Mouse (Mus musculus): ENCODE results near the gene Spats2. TPM values are rescaled to one million over a fixed set of nuclear protein-coding genes. Genes with fewer than 3 reads are reported as not detected.

Spats2 gene
- polyA plus RNA-seq, 1 experiment from 2014 or later: 34.2 TPM

DNA sequence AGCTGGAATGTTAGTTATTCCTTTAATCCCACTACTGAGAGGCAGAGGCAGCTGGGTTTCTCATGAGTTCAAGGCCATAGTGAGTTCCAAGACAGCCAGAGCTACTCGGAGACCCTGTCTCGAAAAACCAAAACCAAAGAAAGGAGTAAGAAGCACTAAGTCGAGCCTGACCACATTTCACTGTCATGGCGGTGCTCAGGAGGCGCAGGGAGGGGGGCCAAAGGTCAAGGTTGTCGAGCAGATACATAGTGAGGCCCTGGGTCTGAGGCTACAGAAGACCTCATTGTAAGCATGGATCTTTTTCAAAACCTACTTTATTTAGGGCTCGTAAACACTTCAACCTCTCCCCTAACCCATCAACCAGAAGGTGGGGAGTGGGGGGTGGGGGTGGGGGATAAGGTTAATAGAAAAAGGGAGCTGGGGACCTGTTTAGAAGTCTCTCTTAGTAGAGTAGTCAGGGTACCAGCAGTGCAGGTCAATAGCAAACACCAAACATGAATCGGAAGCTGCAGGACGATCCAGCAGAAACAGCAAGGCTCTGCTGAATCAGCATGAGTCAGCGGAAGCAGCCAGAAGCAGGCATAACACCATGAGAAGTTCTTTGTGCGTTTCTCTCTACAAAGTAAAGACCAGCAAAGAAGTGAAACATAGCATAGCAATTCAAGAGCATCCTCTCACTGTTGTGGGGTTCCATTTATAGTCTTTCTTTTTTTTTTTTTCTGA, 90.2 kb downstream of the Spats2 start:
- Histone ChIP-seq H3K27ac (ENCODE audit: low read length) (no peak overlapping the region), H3K4me3 (ENCODE audit: low read depth, low read length) (no peak overlapping the region), H3K36me3 (ENCODE audit: control insufficient read depth, insufficient read depth, low read length) (peaks cover 24% of the 10 kb centered on the region), H3K9ac (replicated peaks; ENCODE audit: low read depth, low read length) (no peak overlapping the region), H3K4me1 (ENCODE audit: control insufficient read depth, insufficient read depth, low read length) (no peaks in the 10 kb centered on the region), H3K9me3 (ENCODE audit: control insufficient read depth, low read depth, low read length) (no peaks in the 10 kb centered on the region), H3K4me2 (replicated peaks; ENCODE audit: low read depth, low read length) (no peak overlapping the region), H3K27me3 (ENCODE audit: control insufficient read depth, insufficient read depth, low read length) (no peaks in the 10 kb centered on the region)
- 83% methylated on average over 11 of the region's 11 CpGs for WGBS
- ATAC-seq (ENCODE audit: insufficient number of reproducible peaks, insufficient read depth, low FRiP score, low read depth): no peak

DNA sequence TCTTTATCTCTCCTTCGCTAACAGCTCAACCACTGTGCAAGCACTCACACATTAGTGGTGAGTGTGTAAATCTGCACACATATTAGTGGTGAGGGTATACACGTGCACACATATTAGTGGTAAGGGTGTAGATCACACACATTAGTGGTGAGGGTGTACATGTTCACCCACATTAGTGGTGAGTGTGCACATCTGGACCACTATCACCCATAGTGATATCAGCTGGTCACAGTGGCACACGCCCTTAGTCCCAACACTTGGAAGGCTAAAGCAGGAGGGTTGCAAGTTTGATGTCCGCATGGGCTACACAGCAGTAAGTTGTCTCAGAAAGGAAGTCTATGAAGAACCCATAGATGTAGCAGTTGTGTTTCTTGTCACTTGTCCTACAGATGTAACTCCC, 91.9 kb downstream of the Spats2 start:
- no peak overlapping the region for H3K4me3 ChIP-seq (ENCODE audit: low read depth, low read length)
- no peak overlapping the region for H3K4me2 ChIP-seq (replicated peaks; ENCODE audit: low read depth, low read length)
- H3K27ac ChIP-seq (ENCODE audit: low read length): no peak overlapping the region
- H3K27me3 ChIP-seq (ENCODE audit: control insufficient read depth, insufficient read depth, low read length): 0 out of 2 replicates have a peak, but pooled peaks cover 3% of the 10 kb centered on the region
- no peak overlapping the region for H3K9ac ChIP-seq (replicated peaks; ENCODE audit: low read depth, low read length)
- H3K36me3 ChIP-seq (ENCODE audit: control insufficient read depth, insufficient read depth, low read length): peaks cover 7% of the 10 kb centered on the region
- 90% methylated on average over 4 of the region's 4 CpGs for WGBS
- H3K9me3 ChIP-seq (ENCODE audit: control insufficient read depth, low read depth, low read length): no peaks in the 10 kb centered on the region
- H3K4me1 ChIP-seq (ENCODE audit: control insufficient read depth, insufficient read depth, low read length): 0 out of 2 replicates have a peak, but pooled peaks cover 3% of the 10 kb centered on the region
- no peak for ATAC-seq (ENCODE audit: insufficient number of reproducible peaks, insufficient read depth, low FRiP score, low read depth)

DNA sequence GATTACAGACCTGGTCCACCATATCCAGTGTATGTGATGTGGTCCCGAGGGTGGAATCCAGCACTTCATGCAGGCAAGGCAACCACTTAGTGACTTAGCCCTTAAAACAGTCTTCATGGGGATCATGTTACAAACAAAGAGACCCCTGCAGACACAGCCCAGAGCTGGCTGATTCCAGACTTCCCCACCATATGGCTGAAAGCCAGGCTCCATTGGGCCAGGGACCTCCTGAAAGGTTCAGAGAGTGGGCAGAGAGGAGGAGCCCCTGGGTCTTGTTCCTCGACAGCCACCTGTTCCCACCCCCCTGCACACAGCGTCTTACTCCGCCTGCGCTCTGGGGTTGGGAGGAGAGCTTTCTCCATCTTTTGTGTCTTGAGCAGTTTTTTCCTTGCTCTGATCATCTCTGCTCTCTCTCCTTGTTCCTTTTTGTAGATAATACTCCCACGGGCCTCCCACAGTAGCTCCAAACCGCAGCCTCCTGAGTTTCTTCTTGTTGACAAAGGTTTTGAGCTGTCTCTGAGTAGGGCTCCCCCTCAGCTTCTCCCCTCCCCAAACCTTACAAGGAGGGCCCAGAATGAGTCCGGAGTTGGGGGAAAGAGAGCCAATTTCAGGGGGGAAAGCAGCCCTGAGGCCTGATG, 95.7 kb downstream of the Spats2 start:
- H3K9me3 ChIP-seq (ENCODE audit: control insufficient read depth, low read depth, low read length): no peaks in the 10 kb centered on the region
- H3K27me3 ChIP-seq (ENCODE audit: control insufficient read depth, insufficient read depth, low read length): peaks cover 28% of the 10 kb centered on the region
- H3K4me2 ChIP-seq (replicated peaks; ENCODE audit: low read depth, low read length): no peak overlapping the region
- H3K9ac ChIP-seq (replicated peaks; ENCODE audit: low read depth, low read length): no peak overlapping the region
- H3K4me3 ChIP-seq (ENCODE audit: low read depth, low read length): no peak overlapping the region
- no peaks in the 10 kb centered on the region for H3K36me3 ChIP-seq (ENCODE audit: control insufficient read depth, insufficient read depth, low read length)
- no peak for ATAC-seq (ENCODE audit: insufficient number of reproducible peaks, insufficient read depth, low FRiP score, low read depth)
- no peak overlapping the region for H3K27ac ChIP-seq (ENCODE audit: low read length)
- WGBS: 10% methylated on average over 8 of the region's 8 CpGs
- H3K4me1 ChIP-seq (ENCODE audit: control insufficient read depth, insufficient read depth, low read length): peaks cover 24% of the 10 kb centered on the region; the same call in 1 of the 2 replicates

DNA sequence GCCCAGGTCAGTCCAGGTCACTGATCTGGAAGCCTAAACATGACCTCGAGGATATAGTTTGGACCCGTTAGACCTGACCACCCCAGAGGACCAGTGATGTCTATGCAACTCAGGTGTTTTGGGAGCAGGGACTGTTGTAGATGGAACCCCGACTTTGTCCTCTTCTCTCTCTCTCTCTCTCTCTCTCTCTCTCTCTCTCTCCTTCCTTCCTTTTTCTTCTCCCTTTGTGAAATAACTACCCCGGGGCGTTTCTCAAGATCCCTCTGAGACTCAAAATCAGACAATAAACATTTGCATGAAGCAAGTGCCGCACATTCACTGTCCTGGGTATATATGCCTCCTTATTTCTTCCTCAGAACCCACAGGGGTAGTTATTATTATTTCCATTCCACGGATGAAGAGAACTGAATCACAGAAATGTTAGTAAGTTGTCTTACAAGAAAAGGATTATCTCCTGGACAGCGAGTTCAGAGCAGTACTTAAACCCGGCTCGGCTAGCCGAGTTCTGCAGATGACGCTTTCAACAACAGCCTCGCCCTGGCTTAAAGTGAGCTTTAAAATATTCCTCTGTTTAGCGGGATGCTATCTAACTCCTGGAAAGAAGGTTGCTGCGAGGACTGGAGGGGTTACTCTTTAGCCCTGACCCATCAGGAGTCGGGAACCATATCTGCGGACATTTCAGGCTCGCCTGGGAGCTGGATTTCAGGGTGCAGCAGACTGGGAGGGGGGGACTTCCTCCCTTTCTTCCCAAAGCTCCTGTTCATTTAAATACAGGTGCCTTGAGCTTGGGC, 97.3 kb downstream of the Spats2 start:
- H3K9me3 ChIP-seq (ENCODE audit: control insufficient read depth, low read depth, low read length): no peaks in the 10 kb centered on the region

DNA sequence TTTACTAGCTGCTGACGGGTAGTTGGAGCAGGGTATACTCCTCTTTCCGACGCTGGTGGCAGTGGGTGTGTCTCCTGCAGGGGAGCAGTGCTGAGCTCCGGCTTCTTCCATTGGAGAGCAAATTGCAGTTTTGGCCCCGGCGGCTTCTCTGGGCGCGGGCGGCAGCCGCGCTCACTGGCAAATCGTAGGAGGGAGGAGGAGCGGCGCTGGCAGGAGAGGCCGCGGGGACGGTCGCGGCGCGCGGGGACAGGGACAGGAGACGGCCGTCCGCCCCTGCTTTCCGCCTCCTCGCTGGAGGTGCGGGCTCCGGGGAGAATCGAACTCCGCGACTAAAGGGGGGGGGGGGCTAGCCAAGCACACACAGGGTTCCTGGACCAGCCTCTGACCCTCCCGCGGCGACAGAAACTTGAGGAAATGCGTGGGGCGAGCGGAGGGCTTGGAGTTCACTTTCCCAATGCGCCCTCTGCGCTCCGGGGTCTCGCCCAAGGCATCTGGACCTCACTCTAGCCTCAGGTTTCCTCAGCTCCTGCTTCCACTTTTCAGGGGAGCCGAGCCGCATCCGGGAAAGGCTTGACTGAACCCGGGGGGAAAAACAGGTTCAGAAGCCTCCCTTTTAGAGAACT, 98.0 kb downstream of the Spats2 start:
- H3K27ac ChIP-seq (ENCODE audit: low read length): no peak overlapping the region
- no peak overlapping the region for H3K9ac ChIP-seq (replicated peaks; ENCODE audit: low read depth, low read length)
- WGBS: 2% methylated on average over 28 of the region's 46 CpGs
- peaks cover 24% of the 10 kb centered on the region; the same call in 1 of the 2 replicates for H3K4me1 ChIP-seq (ENCODE audit: control insufficient read depth, insufficient read depth, low read length)
- H3K27me3 ChIP-seq (ENCODE audit: control insufficient read depth, insufficient read depth, low read length): peaks cover 46% of the 10 kb centered on the region
- ATAC-seq (ENCODE audit: insufficient number of reproducible peaks, insufficient read depth, low FRiP score, low read depth): no peak
- peak overlapping the region; percentile 25 for H3K4me3 ChIP-seq (ENCODE audit: low read depth, low read length)
- no peaks in the 10 kb centered on the region for H3K36me3 ChIP-seq (ENCODE audit: control insufficient read depth, insufficient read depth, low read length)
- H3K9me3 ChIP-seq (ENCODE audit: control insufficient read depth, low read depth, low read length): no peaks in the 10 kb centered on the region
- H3K4me2 ChIP-seq (replicated peaks; ENCODE audit: low read depth, low read length): peak overlapping the region; percentile 55

More for the DNA sequence above, 97.3 kb downstream of the Spats2 start:
- peaks cover 24% of the 10 kb centered on the region; the same call in 1 of the 2 replicates for H3K4me1 ChIP-seq (ENCODE audit: control insufficient read depth, insufficient read depth, low read length)
- peaks cover 43% of the 10 kb centered on the region for H3K27me3 ChIP-seq (ENCODE audit: control insufficient read depth, insufficient read depth, low read length)
- ATAC-seq (ENCODE audit: insufficient number of reproducible peaks, insufficient read depth, low FRiP score, low read depth): no peak
- H3K9ac ChIP-seq (replicated peaks; ENCODE audit: low read depth, low read length): no peak overlapping the region
- peak overlapping the region; percentile 55 for H3K4me2 ChIP-seq (replicated peaks; ENCODE audit: low read depth, low read length)
- no peak overlapping the region for H3K27ac ChIP-seq (ENCODE audit: low read length)
- 6% methylated on average over 18 of the region's 18 CpGs for WGBS
- no peaks in the 10 kb centered on the region for H3K36me3 ChIP-seq (ENCODE audit: control insufficient read depth, insufficient read depth, low read length)
- peak overlapping the region; percentile 25 for H3K4me3 ChIP-seq (ENCODE audit: low read depth, low read length)

DNA sequence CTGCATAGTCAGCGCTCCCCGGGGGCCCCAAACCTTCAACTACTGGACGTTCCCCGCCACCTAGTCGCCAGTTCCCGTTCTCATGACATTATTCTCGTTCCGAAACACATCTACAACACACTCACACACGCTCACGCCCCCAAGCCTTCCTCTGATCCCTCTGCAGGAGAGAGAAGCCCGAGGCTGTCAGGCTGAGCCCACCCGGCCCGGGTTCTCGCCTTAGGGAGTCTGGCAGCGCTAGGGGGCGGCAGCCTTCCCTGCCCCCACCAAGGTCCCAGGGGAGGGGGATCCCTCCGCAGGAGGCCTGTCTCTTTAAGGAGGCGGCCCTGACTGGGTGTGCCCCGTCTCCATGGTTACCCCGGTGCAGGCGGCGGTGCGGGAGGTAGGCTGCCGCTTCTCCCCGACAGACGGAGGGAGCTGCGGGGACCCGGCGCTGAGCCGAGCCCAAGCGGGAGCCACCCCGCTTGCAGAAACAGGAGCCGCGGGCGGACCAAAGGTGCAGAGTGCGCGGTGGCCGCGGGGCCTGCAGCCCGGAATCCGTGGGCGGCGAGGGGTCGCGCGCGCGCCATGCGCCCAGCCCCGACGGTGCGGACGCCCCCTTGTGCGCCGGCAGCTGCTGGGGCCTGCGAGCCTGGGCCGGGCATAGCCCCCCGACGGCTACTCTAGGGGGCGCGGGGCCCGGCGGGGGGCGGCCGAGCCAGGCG, 98.6 kb downstream of the Spats2 start, which contains the start of gene Kcnh3:
TSS of gene Kcnh3 (plus strand) at position 654 of the 704 bp plus-strand sequence.
- Histone ChIP-seq H3K9ac (replicated peaks; ENCODE audit: low read depth, low read length) (no peak within 1 kb of the TSS), H3K27ac (ENCODE audit: low read length) (no peak within 1 kb of the TSS), H3K36me3 (ENCODE audit: control insufficient read depth, insufficient read depth, low read length) (no peaks in the 10 kb centered on the region), H3K4me2 (replicated peaks; ENCODE audit: low read depth, low read length) (peak within 1 kb of the TSS; percentile 55), H3K4me3 (ENCODE audit: low read depth, low read length) (peak within 1 kb of the TSS; percentile 25), H3K9me3 (ENCODE audit: control insufficient read depth, low read depth, low read length) (no peaks in the 10 kb centered on the region), H3K27me3 (ENCODE audit: control insufficient read depth, insufficient read depth, low read length) (peaks cover 46% of the 10 kb centered on the region), H3K4me1 (ENCODE audit: control insufficient read depth, insufficient read depth, low read length) (peaks cover 24% of the 10 kb centered on the region; the same call in 1 of the 2 replicates)
- WGBS: under 1% methylated on average over 58 of the region's 66 CpGs
- ATAC-seq (ENCODE audit: insufficient number of reproducible peaks, insufficient read depth, low FRiP score, low read depth): no peak; the same call in 1 of the 2 replicates

DNA sequence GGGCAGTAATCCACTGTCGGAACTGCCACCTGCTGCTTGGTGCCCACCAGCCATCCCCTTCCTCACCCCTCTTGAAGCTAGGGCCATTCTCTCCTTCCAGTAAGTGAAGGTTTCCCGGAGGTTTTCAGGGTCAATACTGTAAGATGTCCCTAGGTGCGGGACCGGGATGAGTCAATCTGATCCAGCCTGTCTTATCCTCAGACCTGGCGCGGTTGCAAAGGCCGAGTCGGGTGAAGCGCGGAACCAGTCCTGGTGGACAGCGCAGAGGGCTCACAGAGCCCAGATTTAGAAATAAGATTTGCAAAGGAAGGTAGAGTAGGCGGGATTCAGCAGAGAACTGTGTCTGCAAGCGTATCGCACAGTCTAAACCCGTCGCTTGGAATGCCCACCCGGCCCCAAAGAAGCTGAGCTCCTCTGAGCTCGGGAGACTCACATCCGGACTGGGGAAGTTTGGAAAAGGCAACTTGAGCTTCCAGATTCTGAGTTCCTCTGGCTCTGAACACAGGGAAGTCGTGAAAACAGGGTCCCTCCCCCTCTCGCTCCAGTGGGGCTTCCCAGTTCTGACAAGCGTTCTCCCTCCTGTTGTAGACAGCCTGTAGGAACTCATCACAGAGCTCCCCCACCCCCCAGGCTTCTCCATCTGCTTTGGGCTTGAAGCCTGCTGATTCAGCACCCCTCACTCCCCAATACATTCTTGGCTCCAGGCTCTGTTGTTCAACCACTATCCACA, 99.5 kb downstream of the Spats2 start:
- Histone ChIP-seq H3K27me3 (ENCODE audit: control insufficient read depth, insufficient read depth, low read length) (peaks cover 49% of the 10 kb centered on the region), H3K4me3 (ENCODE audit: low read depth, low read length) (peak overlapping the region; percentile 25)

More for the DNA sequence above, 99.5 kb downstream of the Spats2 start:
- peak overlapping the region; percentile 55 for H3K4me2 ChIP-seq (replicated peaks; ENCODE audit: low read depth, low read length)
- WGBS: under 1% methylated on average over 22 of the region's 22 CpGs
- H3K4me1 ChIP-seq (ENCODE audit: control insufficient read depth, insufficient read depth, low read length): peaks cover 24% of the 10 kb centered on the region; the same call in 1 of the 2 replicates
- H3K9ac ChIP-seq (replicated peaks; ENCODE audit: low read depth, low read length): no peak overlapping the region
- H3K27ac ChIP-seq (ENCODE audit: low read length): no peak overlapping the region
- no peaks in the 10 kb centered on the region for H3K9me3 ChIP-seq (ENCODE audit: control insufficient read depth, low read depth, low read length)
- no peaks in the 10 kb centered on the region for H3K36me3 ChIP-seq (ENCODE audit: control insufficient read depth, insufficient read depth, low read length)
- peak; percentile 8; the same call in 1 of the 2 replicates for ATAC-seq (ENCODE audit: insufficient number of reproducible peaks, insufficient read depth, low FRiP score, low read depth)

Measured in stomach, embryonic 14.5 days (tissue).